Mouse (Mus musculus): ENCODE data around the gene Arhgap45. TPM values are rescaled to one million over a fixed set of nuclear protein-coding genes. Genes with fewer than 3 reads are reported as not detected.

Gene Arhgap45
- polyA plus RNA-seq, 1 experiment from 2014 or later: 11.2 TPM

GRCm38 (mm10) chr10:80019471-80020131, 3.1 kb downstream of the Arhgap45 start:
- TF ChIP-seq CTCF (IDR thresholded peaks at IDR 0.05; ENCODE audit: low read depth): peak; percentile 45
- WGBS: 9% methylated on average over 20 of the region's 20 CpGs
- Histone ChIP-seq H3K4me2 (peak overlapping the region; percentile 59), H3K27ac (ENCODE audit: low read depth) (peak overlapping the region; percentile 71), H3K4me1 (ENCODE audit: insufficient read depth) (no peaks in the 10 kb centered on the region; the same call in none of the 2 replicates), H3K9ac (peak overlapping the region; percentile 49), H3K9me3 (ENCODE audit: low read depth, low read length) (no peaks in the 10 kb centered on the region), H3K36me3 (ENCODE audit: insufficient read depth) (peaks cover 15% of the 10 kb centered on the region), H3K27me3 (ENCODE audit: insufficient read depth, low read length) (peaks cover 9% of the 10 kb centered on the region), H3K4me3 (ENCODE audit: low read depth, low read length) (peak overlapping the region; percentile 35)
- DNase-seq (peak; percentile 81), ATAC-seq (ENCODE audit: insufficient read depth) (peak; percentile 85)

- Histone ChIP-seq H3K9me3 (ENCODE audit: low read depth, low read length) (no peaks in the 10 kb centered on the region), H3K36me3 (ENCODE audit: insufficient read depth) (peaks cover 17% of the 10 kb centered on the region), H3K27ac (ENCODE audit: low read depth) (peak overlapping the region; percentile 71; the same call in 1 of the 2 replicates), H3K4me2 (peak overlapping the region; percentile 59), H3K4me3 (ENCODE audit: low read depth, low read length) (peak overlapping the region; percentile 35), H3K4me1 (ENCODE audit: insufficient read depth) (no peaks in the 10 kb centered on the region; the same call in none of the 2 replicates), H3K27me3 (ENCODE audit: insufficient read depth, low read length) (peaks cover 3% of the 10 kb centered on the region; the same call in 1 of the 2 replicates), H3K9ac (peak overlapping the region; percentile 49)
- 36% methylated on average over 11 of the region's 11 CpGs for WGBS
- ATAC-seq (ENCODE audit: insufficient read depth) (no peak), DNase-seq (no peak)
- no peak for TF ChIP-seq CTCF (IDR thresholded peaks at IDR 0.05; ENCODE audit: low read depth)
Observed at GRCm38 (mm10) chr10:80020191-80020590, 3.7 kb downstream of the Arhgap45 start.

- no peak for DNase-seq
- Histone ChIP-seq H3K4me1 (ENCODE audit: insufficient read depth) (no peaks in the 10 kb centered on the region; the same call in none of the 2 replicates), H3K4me3 (ENCODE audit: low read depth, low read length) (peak overlapping the region; percentile 35), H3K4me2 (peak overlapping the region; percentile 59), H3K9me3 (ENCODE audit: low read depth, low read length) (no peaks in the 10 kb centered on the region), H3K27ac (ENCODE audit: low read depth) (no peak overlapping the region), H3K9ac (peak overlapping the region; percentile 49; the same call in 1 of the 2 replicates), H3K27me3 (ENCODE audit: insufficient read depth, low read length) (no peaks in the 10 kb centered on the region; the same call in 1 of the 2 replicates), H3K36me3 (ENCODE audit: insufficient read depth) (peaks cover 18% of the 10 kb centered on the region)
- TF ChIP-seq CTCF (IDR thresholded peaks at IDR 0.05; ENCODE audit: low read depth): peak; percentile 31
- WGBS: 73% methylated on average over 18 of the region's 18 CpGs
- no peak for ATAC-seq (ENCODE audit: insufficient read depth)
Observed at GRCm38 (mm10) chr10:80020603-80021319, 4.3 kb downstream of the Arhgap45 start.

DNA sequence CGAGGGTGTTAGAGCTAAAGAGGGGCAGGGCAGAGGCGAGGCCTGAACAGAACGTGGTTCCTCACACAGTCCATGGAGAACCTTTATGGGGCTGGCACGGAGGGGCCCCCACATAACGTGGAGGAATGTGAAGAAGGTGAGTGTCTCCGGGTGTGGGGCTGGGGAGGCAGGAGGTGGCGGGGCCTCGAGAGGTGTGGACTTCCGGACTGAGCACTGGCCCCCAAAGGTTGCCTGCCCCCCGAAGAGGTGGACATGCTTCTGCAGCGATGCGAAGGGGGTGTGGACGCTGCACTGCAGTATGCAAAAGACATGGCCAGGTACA, 4.8 kb downstream of the Arhgap45 start:
- H3K9me3 ChIP-seq (ENCODE audit: low read depth, low read length): no peaks in the 10 kb centered on the region
- peaks cover 23% of the 10 kb centered on the region for H3K36me3 ChIP-seq (ENCODE audit: insufficient read depth)
- no peak overlapping the region for H3K9ac ChIP-seq
- TF ChIP-seq CTCF (IDR thresholded peaks at IDR 0.05; ENCODE audit: low read depth): no peak
- ATAC-seq (ENCODE audit: insufficient read depth) (no peak), DNase-seq (no peak)
- no peaks in the 10 kb centered on the region; the same call in 1 of the 2 replicates for H3K4me1 ChIP-seq (ENCODE audit: insufficient read depth)
- H3K27me3 ChIP-seq (ENCODE audit: insufficient read depth, low read length): no peaks in the 10 kb centered on the region
- 83% methylated on average over 13 of the region's 13 CpGs for WGBS
- no peak overlapping the region for H3K4me2 ChIP-seq
- H3K4me3 ChIP-seq (ENCODE audit: low read depth, low read length): no peak overlapping the region
- H3K27ac ChIP-seq (ENCODE audit: low read depth): no peak overlapping the region

GRCm38 (mm10) chr10:80022164-80022563, 5.7 kb downstream of the Arhgap45 start:
- no peaks in the 10 kb centered on the region for H3K27me3 ChIP-seq (ENCODE audit: insufficient read depth, low read length)
- H3K4me3 ChIP-seq (ENCODE audit: low read depth, low read length): no peak overlapping the region
- no peaks in the 10 kb centered on the region for H3K9me3 ChIP-seq (ENCODE audit: low read depth, low read length)
- no peak overlapping the region for H3K9ac ChIP-seq
- H3K4me1 ChIP-seq (ENCODE audit: insufficient read depth): no peaks in the 10 kb centered on the region; the same call in 1 of the 2 replicates
- WGBS: 90% methylated on average over 12 of the region's 12 CpGs
- ATAC-seq (ENCODE audit: insufficient read depth): no peak
- DNase-seq: no peak
- peaks cover 31% of the 10 kb centered on the region for H3K36me3 ChIP-seq (ENCODE audit: insufficient read depth)
- TF ChIP-seq CTCF (IDR thresholded peaks at IDR 0.05; ENCODE audit: low read depth): no peak
- H3K27ac ChIP-seq (ENCODE audit: low read depth): no peak overlapping the region
- no peak overlapping the region for H3K4me2 ChIP-seq

- Histone ChIP-seq H3K4me3 (ENCODE audit: low read depth, low read length) (no peak overlapping the region), H3K4me2 (no peak overlapping the region), H3K4me1 (ENCODE audit: insufficient read depth) (no peaks in the 10 kb centered on the region; the same call in 1 of the 2 replicates), H3K36me3 (ENCODE audit: insufficient read depth) (peaks cover 34% of the 10 kb centered on the region), H3K9me3 (ENCODE audit: low read depth, low read length) (no peaks in the 10 kb centered on the region), H3K9ac (no peak overlapping the region), H3K27ac (ENCODE audit: low read depth) (no peak overlapping the region), H3K27me3 (ENCODE audit: insufficient read depth, low read length) (no peaks in the 10 kb centered on the region)
- 93% methylated on average over 8 of the region's 8 CpGs for WGBS
- no peak for TF ChIP-seq CTCF (IDR thresholded peaks at IDR 0.05; ENCODE audit: low read depth)
- no peak for ATAC-seq (ENCODE audit: insufficient read depth)
- no peak for DNase-seq
Observed at GRCm38 (mm10) chr10:80022806-80023205, 6.4 kb downstream of the Arhgap45 start.

GRCm38 (mm10) chr10:80023758-80024157, 7.3 kb downstream of the Arhgap45 start:
- no peaks in the 10 kb centered on the region; the same call in 1 of the 2 replicates for H3K4me1 ChIP-seq (ENCODE audit: insufficient read depth)
- no peak overlapping the region for H3K4me2 ChIP-seq
- H3K27me3 ChIP-seq (ENCODE audit: insufficient read depth, low read length): no peaks in the 10 kb centered on the region
- 70% methylated on average over 5 of the region's 5 CpGs for WGBS
- H3K27ac ChIP-seq (ENCODE audit: low read depth): no peak overlapping the region
- no peak for DNase-seq
- no peak overlapping the region for H3K9ac ChIP-seq
- TF ChIP-seq CTCF (IDR thresholded peaks at IDR 0.05; ENCODE audit: low read depth): no peak
- peaks cover 37% of the 10 kb centered on the region for H3K36me3 ChIP-seq (ENCODE audit: insufficient read depth)
- H3K4me3 ChIP-seq (ENCODE audit: low read depth, low read length): no peak overlapping the region
- no peak for ATAC-seq (ENCODE audit: insufficient read depth)
- H3K9me3 ChIP-seq (ENCODE audit: low read depth, low read length): no peaks in the 10 kb centered on the region
